Mouse (Mus musculus) frontal cortex, adult (tissue): ENCODE measurements around the gene Kcnq1.

Source experiments
- ATAC-seq: cut with Nextera tagmentation; 2 replicates; pipeline ENCODE4 v1.9.2; 2017; ENCODE audit warnings: mild to moderate bottlenecking, moderate library complexity, mixed read lengths; ENCODE audit not compliant: low TSS enrichment

Gene Kcnq1

GRCm38 (mm10) chr7:143180761-143181160, 74.6 kb downstream of the Kcnq1 start:
- ATAC-seq, result no peak

DNA sequence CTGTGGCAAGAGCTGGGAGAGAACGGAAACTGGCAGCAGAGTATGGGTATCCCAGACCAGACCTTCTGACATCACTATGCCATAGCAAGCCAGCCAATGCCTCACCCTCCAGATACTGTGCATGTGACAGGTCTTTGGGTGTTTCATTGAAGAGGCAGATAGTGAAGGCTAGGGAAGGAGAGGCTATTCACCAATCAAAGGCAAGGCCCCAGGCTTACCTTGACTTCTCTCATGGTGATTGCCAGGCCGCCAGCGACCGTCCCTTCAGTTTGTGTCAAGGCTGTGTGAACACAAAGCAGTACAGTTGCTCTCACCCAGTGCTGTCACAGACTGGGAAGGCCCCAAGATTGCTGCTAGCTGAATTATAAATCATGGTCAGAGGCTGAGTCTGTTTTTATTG, 75.1 kb downstream of the Kcnq1 start:
- ATAC-seq, result no peak

GRCm38 (mm10) chr7:143185506-143185905, 79.3 kb downstream of the Kcnq1 start:
- ATAC-seq, result no peak

DNA sequence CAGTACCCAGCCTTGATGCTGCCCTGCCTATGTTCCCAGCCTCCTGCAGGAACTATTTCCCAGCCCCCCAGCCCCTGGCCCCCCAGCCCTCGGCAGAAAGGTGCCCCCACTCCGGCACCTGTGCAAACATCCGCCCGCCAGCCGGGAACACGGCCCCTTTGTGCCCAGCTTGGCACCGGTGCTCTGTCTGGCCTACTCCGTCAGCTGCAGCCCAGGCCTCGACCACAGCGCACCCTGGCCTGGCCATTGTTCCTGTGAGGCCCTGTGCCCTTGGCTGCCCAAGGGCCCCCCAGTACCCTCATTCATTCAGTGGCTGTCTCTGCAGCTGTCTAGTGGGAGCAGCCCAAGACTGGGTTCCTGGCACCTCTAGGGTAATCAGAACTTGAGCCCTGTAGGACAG, 80.2 kb downstream of the Kcnq1 start:
- ATAC-seq, result no peak

DNA sequence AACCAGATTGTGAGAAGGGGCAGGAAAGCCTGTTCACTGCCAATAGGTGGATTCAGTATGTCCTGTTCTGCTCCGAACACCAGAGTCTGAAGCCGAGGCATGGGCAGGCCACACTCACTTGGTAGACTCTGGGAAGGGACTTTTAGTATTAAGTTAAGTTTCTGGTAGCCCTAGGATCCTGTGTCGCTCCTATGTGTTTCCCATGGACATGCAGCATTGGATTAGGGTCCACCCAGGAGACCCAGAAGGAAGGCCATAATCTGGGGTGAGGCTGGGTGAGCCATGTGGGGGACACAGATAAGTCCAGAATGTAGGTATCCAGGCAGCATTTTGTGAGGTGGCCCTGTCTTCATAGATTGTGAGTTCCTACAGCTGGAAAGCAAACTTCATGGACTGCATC, 81.0 kb downstream of the Kcnq1 start:
- no peak for ATAC-seq

DNA sequence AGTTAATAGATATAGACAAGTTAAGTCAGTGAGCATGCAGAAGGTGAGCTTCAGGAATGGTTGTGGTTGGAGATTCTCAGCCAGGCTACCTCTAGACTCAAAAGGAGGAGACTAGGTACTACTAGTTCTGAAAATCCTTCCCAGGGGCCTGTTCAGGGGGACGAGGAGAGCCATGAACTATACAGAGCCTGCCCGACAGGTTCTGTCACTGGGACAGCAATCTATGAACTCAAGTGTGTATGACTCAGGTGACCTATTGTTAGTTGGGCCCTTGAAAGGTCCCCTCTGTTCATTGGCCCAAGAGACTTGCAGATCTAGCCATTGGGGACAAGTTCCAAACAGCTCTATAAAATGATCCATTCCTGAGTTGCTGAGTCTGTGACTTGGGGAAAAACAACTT, 82.4 kb downstream of the Kcnq1 start:
- no peak for ATAC-seq

DNA sequence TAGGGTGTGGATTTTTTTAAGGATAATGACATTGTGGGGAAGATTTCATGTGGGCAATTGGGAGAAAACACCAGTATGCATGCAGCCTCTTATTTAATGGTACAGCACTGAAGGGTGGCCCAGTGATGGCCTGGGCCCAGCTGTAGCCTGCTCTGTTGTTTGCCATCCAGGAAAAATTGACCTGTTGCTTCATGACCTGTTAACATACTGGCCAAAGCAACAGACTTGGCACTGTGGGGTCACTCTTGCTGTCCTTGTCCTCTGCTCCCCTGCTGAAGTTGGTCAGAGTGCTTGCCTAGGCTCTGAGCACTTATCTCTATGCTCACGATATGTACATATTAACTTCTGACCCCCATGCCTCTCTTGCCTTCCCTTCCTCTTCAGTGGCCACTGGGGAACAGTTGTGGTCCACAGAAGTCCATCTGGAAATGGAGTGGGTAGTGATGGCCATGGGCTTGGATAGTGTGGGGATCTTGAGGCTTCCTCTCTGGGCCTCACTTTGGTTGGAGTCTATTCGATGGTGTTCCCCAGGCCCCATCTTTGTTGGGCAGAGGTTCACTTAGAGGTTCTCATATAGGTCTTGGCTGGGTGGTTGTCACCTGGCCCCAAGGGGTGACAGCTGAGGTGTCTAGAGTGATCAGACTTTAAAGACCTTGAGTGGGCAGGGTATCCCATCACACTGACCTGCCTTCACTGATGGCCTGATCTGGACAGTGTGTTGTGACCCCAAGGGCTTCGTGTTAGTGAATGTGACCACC, 84.0 kb downstream of the Kcnq1 start:
- no peak for ATAC-seq

DNA sequence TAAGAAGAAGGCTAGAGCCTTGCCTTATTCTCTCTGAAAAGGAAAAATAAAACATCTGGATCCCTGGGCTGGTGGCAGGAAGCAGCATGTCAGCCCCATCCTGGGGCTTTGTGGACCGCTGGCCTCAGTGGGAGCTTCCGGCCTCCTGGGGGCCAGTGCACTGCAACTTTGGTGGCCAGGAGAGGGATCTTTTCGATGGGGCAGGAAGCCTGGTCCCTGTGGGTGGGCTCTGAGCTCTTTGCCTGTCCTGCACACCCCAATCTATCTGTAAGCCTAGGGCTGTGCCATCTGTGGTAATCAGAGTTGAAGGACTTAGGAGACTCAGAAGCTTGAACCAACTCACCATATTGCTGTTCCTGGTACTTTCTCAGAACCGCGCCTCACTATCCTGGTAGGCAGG, 84.7 kb downstream of the Kcnq1 start:
- no peak for ATAC-seq

GRCm38 (mm10) chr7:143192392-143192791, 86.2 kb downstream of the Kcnq1 start:
- no peak for ATAC-seq

- no peak for ATAC-seq
Measured at GRCm38 (mm10) chr7:143194064-143194463, 87.9 kb downstream of the Kcnq1 start.

GRCm38 (mm10) chr7:143197951-143198440, 91.8 kb downstream of the Kcnq1 start:
- ATAC-seq, result peak; percentile 22; the same call in 1 of the 2 replicates

GRCm38 (mm10) chr7:143198443-143198842, 92.3 kb downstream of the Kcnq1 start:
- 0 out of 2 replicates have a peak, but pooled peaks have one; percentile 31 for ATAC-seq

GRCm38 (mm10) chr7:143201255-143201654, 95.1 kb downstream of the Kcnq1 start:
- no peak for ATAC-seq

DNA sequence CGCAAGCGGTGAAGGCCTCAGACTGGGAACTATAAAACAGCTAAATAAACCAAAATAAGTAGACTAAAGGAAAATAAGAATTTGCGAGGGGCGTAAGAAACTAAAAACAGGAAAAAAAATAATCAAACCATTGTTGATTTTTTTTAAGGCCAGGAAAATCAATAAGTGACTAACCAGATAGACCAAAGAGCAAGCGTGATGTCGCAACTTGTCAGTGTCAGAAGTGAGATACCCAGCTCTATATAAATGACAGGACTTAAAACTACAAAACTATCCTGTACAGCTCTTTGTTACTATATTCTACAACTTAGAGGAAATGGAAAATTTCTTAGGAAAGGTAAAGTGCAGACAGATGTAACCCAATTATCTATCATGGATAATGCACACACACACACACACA, 97.7 kb downstream of the Kcnq1 start:
- no peak for ATAC-seq

DNA sequence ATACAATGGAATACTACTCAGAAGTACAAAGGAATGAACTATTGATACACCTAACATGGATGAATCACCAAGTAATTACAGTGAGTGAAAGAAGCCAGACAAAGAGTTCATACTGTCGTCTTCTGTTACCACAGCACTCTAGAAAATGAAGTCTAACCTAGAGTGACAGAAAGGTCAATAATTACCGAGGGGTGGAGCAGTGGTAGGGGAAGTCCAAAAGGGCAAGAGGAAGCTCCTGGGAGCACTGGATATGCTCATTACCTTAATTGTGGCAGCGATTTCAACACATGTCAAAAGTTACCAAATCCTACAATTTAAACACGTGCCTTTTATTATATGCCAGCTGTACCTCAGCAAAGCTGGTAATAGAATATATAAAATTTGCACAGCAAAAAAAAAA, 100.9 kb downstream of the Kcnq1 start:
- ATAC-seq, result no peak

GRCm38 (mm10) chr7:143210796-143211195, 104.6 kb downstream of the Kcnq1 start:
- no peak for ATAC-seq

DNA sequence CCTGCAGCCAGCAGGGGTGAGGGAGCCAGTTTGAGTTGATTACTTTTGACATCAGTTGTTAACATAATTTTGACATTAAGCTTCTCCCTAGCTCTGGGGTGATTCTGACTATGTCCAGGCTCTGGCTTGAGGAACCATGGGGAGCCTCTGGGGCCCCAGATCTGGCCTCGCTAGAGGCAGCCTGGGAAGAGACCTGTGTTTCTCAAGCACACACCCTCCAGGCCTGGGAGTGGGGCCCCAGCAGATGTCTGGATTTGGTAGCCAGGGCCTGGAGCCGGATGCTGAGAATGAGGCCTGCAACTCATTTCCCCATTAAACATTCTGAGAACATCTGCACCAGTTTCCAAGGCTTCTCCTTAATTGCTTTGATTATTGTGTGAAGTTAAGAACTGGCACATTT, 145.0 kb downstream of the Kcnq1 start:
- ATAC-seq, result no peak

DNA sequence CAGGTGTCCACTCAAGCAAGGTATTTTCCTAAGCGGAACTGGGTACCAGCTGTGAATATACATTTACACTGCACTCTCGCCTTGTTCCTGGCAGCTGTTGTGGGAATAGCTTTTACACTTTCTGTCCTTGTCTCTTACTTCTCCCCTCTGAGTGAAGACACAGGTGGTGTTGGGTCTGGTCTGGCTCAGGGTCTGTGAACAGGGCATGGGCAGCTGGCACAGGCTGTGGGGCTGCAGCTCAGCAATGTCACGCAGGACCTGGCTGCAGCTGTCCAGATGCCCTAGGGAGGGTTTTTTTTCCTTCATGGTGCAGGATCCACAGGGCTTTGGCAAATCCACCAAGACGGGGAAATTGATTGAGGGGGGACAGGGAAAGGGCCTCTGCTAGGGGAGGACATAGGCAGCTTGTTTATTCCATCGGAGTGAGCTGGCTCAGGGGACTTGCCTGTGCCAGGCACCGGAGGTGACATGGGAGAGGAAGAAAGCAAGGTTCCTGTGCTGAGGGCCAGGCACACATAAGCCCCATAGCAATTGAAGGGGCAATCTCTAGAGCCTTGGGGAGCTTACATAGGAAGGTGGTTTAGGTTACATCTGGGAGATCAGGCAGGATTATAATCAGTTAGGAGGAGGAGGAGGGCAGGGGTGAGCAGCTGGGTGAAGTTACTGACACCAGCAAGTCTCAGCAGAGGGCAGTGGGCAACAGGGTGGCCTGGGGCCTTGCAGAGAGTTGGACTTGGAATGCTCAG, 147.1 kb downstream of the Kcnq1 start:
- no peak for ATAC-seq

DNA sequence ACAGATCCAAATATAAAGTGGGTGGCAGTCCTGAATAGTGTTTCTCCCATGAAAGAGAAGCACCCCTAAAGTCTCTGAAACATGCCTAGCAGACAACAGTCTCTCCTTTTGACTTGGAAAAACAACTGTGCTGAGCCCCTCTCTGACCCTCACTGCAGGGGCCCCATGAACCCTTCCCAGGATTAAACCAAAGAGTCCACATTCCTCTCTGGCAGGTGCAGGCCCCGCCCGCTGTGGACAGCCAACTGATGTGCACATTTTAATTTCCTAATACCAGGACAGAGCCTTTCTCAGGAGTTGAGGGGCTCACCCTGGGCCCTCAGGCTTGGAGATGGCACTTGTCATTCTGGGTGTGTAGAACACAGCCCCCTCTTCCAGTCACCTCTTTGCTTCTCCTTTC, 148.7 kb downstream of the Kcnq1 start:
- ATAC-seq, result no peak

GRCm38 (mm10) chr7:143261246-143261645, 155.1 kb downstream of the Kcnq1 start:
- no peak for ATAC-seq

- no peak for ATAC-seq
Measured at GRCm38 (mm10) chr7:143263557-143263956, 157.4 kb downstream of the Kcnq1 start.

DNA sequence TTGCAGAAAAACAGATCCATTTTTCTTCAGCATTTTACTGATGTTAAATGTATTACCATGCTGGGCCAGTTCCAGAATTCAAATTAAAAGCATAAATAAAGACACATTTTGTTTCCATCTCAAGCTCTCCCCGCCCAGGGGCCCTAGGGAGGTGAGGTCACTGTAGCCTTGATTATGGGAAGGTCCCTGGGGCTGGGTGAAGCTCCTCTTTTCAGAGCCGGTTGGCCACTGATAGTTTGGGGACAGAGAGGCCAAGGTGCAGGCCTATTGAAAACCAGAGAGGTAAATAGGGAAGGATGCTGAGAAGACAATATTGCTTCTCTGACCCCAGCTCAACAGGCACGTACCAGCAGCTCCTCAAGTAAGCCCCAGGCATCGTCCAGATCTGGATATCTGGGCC, 157.8 kb downstream of the Kcnq1 start:
- ATAC-seq, result no peak

- ATAC-seq, result no peak
Measured at GRCm38 (mm10) chr7:143265386-143265785, 159.2 kb downstream of the Kcnq1 start.
